Mouse (Mus musculus): Measurements from ENCODE around the gene Cdc42se2. TPM values are rescaled to one million over a fixed set of nuclear protein-coding genes. Genes with fewer than 3 reads are reported as not detected.

Gene Cdc42se2
- total RNA-seq (2021): 20.8 and 25.1 TPM in 2 replicates
- long read RNA-seq, transcript Cdc42se2-201 (6 exons, 3,069 nt): major isoform, 16 of 23 reads
- long read RNA-seq, partial matches to known transcripts: 1 of 23 reads
- long read RNA-seq, other reads (novel, unspliced or antisense): 6 of 23 reads

DNA sequence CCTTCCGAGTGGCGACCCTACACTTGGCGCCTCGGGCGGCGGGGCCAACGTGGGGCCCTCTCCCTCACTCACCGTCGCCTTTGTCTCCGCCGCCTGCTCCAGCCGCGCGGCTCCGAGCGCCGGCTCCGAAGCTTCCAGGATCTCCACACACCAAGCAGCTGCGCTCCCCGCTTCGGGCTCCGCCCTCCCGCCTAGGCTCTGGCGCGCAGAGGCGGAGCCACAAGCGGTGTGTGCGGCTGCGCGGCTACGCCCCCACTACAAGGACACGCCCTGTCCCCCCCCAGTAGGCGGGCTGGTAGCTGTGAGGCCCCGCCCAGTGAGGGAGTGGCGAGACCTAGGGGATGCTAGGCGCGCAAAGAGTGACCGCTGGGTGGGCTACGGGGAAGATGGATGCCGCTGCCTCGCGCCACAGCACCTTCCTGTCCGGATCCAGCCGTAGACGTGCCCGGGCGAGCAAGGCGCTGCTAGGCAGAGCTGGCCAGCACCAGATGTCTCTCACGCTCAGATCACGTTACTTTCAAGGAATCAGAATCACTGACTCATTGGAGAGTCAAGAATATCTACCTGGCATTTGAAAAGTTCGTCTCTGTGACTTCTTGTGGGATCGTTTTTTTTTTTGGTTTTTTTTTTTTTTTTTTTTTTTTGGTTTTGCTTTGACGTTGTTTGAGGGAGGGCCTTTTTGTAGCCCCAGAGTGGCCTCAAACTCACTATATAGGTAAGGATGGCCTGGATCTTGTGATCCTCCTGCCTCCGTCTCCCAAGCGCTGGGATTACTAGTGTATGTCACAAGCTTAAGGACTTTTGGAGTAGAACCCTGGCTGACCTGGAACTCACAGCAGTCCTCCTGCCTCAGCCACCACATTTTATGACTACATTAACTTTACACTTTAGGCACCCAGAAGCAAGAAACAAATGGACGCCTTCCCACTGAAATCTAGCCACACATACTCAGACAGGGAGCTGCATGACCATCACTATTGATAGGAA is at the start of gene Cdc42se2:
Gene Cdc42se2, minus strand, starts transcription at position 188 of the 987 bp plus-strand sequence.
- DNase-seq: peak; percentile 97

GRCm38 (mm10) chr11:54836106-54836505 is 48.6 kb upstream of the Cdc42se2 start:
- peak; percentile 50 for DNase-seq

DNA sequence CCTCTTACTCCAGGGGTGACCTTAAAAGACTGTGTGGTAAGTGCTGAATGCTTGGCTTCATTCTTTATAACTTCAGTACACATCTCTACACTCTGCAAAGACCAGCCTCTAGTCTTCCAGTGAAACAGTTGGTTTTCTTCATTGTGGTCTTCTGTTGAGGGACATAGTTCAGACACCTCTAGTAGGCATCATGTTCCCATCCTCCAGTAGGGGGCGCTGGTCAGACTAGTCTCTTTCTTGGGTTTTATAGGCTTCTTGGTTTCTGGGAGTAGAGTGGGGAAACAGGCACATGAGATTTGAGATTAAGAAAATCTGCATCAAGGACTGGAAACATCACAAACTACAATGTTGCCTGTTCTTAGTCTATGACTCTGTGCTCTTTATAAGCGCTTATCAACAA is 47.1 kb upstream of the Cdc42se2 start:
- DNase-seq: no peak

DNA sequence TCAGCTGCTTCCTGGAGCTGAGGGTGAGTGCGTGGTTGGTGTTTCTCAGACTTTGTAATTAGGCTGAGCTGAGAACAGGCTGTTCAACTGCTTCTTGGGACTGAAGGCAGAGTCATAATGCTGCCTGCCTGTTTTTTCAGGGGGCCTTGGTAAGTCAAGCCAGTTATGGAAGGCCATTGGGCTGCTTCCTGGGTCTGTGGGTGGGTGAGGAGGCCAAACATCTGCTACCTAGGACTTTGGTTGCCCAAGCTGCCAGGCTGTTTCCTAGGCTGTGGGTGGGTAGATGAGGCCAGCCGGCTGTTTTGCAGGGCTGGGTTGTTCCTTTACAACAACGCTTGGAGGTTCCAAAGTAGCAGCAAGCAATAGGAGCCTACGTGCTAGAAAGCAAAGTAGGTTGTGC is 46.4 kb upstream of the Cdc42se2 start:
- no peak for DNase-seq

DNA sequence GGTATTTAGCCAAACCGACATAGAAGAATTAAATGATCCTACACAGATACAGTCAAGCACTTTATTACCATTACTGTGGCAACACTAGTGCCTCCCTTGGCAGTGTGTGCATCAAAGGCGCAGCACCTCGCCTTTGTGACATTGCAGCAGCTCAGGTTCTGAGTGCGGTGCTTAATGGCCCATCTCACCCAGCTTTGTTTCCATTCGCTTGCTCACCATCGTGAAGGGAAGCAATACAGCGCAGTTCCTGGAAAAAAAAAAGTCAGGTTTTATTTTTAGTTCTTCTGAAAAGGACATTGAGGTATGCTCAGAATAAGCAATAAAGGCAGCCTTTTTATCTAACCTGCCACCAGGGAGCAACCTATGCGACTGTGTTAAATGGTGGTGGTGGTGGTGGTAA is 39.3 kb upstream of the Cdc42se2 start:
- DNase-seq: no peak

- no peak for DNase-seq
Measured at GRCm38 (mm10) chr11:54825774-54826173, 38.3 kb upstream of the Cdc42se2 start.

- DNase-seq: no peak
Measured at GRCm38 (mm10) chr11:54823467-54823866, 36.0 kb upstream of the Cdc42se2 start.

DNA sequence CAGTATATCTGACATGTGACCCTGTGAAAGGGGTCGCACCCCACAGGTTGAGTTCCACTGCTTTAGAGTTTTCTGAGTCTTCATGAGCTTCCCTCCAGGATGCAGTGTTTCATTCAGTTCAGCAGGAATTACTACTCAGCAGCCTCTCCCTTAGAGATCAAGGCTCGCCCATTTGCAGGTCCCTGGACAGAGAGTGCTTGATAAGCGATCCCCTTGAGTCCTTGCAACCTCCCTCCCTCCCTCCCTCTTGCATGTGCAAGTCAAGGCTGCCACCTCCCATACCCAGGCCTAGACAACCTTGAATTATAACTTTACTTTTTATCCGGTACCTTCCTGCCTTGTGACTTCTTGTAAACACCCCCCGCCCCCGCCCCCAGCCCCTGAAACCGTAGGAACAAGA is 32.0 kb upstream of the Cdc42se2 start:
- no peak for DNase-seq

GRCm38 (mm10) chr11:54817449-54817848 is 30.0 kb upstream of the Cdc42se2 start:
- DNase-seq: no peak

DNA sequence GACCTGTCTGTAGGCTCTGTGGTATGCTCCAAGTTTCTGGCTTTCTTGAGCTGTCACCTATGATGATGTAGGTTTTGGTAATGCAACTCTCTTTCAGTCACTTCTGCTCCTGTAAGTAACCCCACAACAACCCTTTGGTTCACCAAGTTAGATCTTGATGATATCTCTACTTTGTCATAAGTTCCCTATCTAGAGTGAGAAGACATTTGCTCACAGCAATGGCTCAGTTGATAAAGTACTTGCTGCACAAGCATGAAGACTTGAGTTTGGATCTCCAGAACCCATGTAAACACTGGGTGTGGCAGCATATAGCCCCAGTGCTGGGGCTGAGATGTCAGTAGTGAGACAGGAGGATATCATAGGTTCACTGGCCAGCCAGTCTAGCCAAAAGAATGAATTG is 28.2 kb upstream of the Cdc42se2 start:
- DNase-seq: no peak

DNA sequence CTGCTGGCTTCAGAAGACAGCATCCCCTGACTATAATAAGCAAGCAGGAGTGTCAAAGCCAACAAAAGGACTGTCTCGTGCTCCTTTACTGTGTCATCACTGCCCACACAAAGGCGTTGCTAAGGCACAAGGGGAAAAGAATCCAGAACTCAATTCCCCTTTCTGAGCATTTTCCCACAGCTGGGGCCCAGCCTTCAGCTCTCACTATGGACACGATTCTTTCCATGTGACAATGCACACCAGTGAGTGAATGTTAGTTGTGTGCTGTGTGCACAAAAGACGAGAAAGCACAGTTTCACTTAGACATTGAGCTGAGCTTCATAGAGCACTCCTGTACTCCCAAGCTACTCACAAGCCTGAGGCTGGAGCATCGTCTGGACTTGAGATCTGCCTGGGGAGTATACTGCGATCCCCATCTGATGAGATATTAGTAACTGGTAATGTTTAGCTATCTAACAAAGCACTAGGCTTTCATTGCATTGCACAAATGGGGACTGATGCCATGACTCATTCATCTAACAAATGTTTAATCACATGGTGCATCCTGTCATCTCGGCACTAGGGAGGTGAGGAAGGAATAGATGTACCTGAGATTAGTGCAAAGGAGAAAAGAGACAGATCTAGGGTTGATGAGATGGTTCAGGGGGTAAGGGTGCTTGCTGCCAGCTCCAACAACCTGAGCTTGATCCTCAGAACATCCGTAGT is 25.5 kb upstream of the Cdc42se2 start:
- DNase-seq: no peak

DNA sequence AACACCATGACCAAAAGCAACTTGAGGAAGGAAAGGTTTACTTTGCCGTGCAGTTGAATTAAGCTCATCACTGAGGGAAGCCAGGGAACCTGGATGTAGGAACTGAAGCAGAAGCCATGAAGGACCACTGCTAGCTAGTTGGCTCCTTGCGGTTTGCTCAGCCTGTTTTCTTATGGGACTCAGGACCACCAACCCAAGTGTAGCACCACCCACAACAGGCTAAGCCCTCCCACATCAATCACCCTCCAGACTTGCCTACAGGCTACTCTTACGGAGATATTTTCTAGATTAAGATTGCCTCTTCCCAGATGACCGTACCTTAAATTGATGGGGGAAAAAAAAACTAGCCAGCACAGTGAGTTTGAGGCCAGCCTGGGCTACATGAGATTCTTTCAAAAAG is 24.8 kb upstream of the Cdc42se2 start:
- no peak for DNase-seq

GRCm38 (mm10) chr11:54811054-54811453 is 23.6 kb upstream of the Cdc42se2 start:
- DNase-seq: no peak

GRCm38 (mm10) chr11:54809582-54809981 is 22.1 kb upstream of the Cdc42se2 start:
- no peak for DNase-seq

- DNase-seq: no peak
Measured at GRCm38 (mm10) chr11:54808177-54808576, 20.7 kb upstream of the Cdc42se2 start.

DNA sequence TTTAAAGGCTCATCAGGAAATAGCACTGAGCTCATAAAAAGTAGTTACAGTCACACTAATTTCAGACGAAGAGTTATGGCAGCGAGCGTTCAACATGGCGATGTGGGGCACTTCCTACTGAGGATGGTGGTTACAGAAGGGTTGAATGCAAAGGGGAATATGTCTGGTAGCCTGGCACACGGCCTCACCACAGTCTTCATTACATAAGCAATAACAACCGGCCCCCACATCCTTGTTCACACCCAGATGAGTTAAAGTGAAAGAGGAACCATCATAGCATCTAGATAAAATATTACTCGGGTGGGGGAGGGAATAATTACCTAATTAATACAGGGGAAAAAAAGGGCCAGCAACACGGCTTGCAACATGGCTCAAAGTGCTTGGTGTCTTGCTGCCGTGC is 20.2 kb upstream of the Cdc42se2 start:
- no peak for DNase-seq

GRCm38 (mm10) chr11:54806891-54807290 is 19.4 kb upstream of the Cdc42se2 start:
- DNase-seq: no peak

GRCm38 (mm10) chr11:54805196-54805595 is 17.7 kb upstream of the Cdc42se2 start:
- DNase-seq: peak; percentile 38

- DNase-seq: no peak
Measured at GRCm38 (mm10) chr11:54802621-54803020, 15.1 kb upstream of the Cdc42se2 start.

DNA sequence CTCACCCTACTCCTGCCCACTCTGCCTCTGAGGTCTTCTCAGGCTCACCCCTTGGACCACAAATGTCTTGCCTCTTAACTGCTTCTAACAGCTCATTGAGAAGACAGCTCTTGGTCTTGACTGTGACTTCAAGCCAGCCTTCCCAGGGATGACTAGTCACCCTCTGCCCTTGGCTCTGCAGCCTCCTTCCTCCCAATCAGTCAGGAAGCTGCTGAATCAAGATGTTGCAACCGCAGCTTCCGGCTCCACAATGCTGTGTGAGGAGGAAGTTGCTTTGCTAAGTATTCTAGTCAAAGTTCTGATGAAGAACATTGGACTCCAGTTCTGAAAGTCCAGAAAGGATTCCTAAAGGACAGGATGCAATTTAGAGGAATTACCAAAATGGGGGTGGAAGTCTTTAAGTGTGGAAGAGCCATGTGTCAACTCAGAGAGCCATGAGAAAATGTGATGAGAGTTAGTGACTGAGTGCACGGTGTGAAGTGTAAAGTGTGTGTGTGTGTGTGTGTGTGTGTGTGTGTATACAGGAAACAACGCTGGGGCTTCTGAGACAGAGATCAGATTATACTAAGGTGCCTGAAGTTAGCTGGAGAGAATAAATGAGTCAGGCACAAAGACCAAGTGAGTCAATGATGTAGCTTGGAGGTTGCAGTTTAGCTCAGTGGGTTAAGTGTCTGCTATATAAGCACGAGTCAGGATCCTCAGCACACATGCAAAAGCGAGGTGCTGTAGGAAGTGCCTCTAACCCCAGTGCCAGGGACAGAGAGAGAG is 14.5 kb upstream of the Cdc42se2 start:
- peak; percentile 20 for DNase-seq

DNA sequence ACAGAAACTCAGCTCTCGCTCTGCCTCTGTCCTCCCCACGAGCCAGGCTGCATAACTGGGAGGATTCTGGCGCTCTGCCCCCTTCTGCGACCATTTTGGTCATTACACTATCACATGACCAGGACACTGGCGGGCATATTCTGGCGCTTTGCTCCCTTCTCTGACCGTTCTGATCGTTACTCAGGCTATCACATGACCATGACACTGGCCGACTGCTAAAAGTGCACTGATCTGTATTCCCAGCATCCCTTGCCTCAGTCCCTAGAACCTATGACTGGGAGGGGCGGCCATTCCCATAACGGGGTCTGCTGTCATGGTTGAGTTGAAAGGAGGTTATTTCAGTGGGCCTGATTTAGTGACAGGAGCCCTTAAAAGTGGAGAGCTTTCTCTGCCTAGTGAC is 9.1 kb upstream of the Cdc42se2 start:
- no peak for DNase-seq

DNA sequence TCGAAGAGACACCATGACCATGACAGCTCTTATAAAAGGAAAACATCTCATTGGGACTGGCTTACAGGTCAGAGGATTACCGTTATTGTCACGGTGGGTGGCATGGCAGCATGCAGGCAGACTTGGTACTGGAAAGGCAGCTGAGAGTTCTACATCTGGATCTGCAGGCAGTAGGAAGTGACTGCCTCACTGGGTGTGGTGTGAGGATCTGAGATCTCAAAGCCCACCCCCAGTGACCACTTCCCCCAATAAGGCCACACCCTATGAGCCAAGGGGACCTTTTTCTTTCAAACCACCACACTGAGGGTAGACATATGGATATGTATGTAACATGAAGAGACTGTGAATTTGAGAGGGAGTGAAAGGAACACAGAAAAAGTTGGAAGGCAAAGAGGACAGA is 7.2 kb upstream of the Cdc42se2 start:
- DNase-seq: no peak

Data from adrenal gland, postnatal 25 days (tissue).